Mouse (Mus musculus) layer of hippocampus, postnatal 14 days (tissue): Measurements from ENCODE around the gene Nfam1. TPM values are rescaled to one million over a fixed set of nuclear protein-coding genes. Genes with fewer than 3 reads are reported as not detected.

Source experiments
- DNase-seq, 2 experiments: peaks; one replicate each; pipeline ENCODE4 v3.0.0; 2021 to 2022; ENCODE audit warnings: low spot score in 2 of 2, mixed read lengths in 1 of 2
- microRNA-seq, 2 experiments: library from miRNA; unstranded; fragments of <30 nt; microRNA quantifications; one replicate each; pipeline ENCODE4 v1.2.0; 2021
- total RNA-seq, 2 experiments: library from RNA; stranded (reverse); gene quantifications; 2 replicates each; pipeline ENCODE4 v1.2.3; 2021

Nfam1 gene
- total RNA-seq, 2 experiments from 2014 or later: 2.3 to 2.4 TPM

DNA sequence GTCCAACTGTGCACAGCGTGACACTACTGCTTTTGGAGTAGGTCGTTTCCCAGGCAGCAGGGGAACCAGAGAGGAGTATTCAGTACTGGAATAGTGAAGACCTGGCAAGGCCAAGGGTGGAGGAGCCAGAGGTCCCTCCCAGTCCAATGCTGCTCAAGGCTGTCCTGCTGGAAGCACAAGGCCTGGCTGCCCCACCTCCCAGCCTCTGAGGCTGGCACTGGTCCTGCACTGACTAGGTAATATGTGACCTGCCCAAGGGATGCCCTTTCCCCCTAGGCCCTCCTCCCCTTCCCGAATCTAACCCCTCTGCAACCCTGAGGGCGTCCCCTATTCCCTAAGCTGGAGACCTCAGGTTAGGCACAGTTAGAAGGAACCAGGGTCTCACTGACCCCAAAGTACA is 70.6 kb downstream of the Nfam1 start:
- DNase-seq: no peak

DNA sequence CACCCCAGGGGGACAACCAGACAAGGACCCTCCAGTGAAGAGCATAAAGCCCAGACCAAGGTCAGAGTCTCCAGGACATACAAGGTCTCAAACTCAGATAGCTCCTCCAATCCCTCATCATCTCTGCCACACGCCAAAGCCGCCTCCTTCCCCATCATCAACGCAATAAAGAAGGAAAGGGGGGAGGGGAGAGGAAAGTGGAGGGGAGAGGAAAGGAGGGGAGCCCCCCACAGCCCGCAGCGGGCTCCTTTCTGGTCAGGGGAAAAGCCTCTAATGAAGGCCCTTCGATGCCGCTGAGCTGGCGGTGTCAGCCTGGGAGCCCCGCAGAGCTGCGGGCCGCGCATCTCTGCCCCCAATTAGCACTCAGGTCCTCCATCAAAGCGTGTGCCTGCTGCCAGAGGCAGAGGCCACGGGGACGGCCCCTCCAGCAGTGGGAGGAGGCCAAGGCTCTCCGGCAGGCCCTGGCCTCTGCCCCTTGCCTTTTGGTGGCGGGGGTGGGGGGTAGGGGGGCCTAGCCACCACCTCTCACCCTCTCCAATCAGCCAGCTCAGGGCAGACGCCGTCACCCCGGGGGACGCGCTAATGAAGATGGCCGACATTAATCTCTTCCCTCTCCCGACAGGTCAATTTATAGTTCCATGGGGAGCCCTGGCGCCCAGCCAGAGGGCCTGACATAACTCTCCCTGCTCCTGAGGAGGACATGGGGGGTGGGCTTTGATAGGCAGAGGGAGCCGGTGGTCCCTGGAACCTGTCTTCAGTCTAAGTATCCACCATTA is 72.1 kb downstream of the Nfam1 start:
- no peak for DNase-seq

DNA sequence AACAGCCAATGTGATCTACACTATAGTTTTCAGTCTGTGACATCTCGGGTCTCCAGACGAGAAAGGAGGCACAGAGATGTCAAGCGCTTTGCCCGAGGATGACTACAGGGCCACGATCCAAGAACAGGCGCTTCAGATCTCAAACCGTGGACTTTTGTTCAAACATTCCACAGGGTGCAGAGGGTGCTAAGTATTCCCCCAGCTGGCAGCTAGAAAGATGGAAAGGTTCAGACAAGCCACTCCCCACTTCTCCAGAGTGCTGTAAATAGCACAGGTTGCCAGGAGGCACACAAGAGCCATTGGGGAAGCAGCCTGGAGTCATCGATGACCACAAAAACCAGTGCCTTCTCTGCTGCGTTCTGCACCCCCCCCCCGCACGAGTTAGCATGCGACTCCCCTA is 74.0 kb downstream of the Nfam1 start:
- DNase-seq: no peak

DNA sequence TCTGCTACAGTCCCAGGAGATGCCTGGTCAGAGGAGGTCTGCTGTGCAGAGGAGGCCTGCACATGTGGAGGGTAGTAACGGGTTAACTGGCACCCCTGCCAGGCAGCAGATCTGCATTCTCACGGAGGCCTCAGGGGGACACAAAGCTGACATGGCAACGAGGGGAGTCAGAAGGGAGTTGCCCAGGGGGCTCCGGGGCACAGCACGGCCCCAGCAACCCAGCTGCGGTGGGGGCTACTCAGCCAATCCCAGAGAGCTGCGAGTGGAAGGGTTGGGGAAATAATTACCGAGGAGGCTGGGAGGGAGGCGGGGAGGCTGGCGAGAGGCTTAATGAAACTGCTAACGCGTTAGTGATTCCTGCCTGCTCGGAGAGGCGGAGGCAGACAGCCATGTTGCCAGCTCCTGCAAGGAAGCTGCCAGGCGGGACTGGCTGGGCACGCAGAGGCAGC is 74.8 kb downstream of the Nfam1 start:
- DNase-seq: no peak

DNA sequence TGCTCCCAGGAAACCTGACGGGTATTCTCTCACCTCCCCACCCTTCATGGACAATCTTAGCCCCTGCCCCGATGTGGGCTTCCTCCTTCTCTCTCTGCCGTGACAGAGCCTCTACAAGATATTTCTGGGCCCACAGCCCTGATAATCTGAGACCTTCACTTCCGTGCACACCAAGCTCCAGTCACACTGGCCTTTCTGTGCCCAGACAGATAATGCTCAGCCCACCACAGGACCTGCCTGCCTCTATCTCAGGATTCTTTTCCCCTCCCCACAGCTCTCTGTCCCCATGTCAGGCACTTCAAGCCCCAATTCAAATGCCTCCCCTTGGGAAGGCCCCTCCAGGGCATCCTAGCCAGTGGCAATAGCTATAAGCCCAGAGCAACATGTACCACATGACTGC is 76.4 kb downstream of the Nfam1 start:
- DNase-seq: no peak

DNA sequence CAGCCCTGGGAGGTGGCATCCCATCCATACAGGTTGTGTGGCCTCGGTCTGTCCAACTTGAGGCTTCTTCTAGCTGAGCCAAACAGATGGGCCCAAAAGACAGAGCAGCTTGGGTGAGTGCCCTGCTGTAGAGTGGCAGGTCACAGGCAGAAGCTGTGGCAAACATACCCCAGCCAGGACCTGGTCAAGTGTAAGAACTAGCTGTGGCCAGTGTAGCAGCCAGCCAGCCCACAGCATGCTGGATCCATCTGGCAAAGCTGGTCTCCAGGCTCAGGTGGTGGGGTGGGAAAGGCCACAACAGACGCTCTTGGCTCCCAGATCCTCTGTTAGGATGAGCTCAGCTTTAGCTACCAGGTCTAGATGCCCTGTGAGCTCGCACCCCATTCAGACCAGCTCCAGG is 76.8 kb downstream of the Nfam1 start:
- DNase-seq: no peak

DNA sequence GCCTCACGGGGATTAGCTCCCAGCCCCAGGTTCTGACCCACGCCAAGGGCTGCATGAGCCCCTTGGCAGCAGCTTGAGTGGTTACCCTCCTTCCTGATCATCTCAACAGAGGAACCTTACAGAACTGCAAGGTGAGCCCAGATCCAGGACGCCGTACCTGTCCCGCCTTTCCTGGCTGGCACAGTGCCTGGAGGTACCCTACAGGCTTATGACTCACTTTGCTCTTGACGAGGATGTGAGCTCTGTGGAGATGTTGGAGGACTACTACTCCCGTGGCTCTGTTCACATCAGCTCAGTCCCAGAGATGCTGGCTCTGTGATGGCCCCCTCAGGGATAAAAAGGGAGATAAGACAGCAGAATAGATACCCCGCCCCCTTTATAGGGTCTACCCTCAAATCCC is 77.8 kb downstream of the Nfam1 start:
- no peak for DNase-seq

DNA sequence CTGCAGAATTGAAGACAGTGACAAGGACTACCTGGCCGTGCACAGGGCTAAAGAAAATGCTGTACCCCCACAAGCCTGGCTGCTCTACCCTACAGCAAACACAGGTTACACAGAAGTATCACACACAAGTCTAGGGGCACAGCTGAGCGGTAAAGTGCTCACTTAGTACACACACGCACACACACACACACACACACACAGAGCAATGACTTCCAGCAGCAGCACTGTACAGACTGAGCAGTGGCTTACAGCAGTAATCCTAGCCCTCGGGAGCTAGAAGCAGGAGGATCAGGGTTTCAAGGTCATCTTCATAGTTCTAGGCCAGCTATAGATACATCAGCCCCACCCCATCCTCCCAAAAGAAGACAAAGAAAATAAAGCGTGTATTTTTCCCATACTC is 79.1 kb downstream of the Nfam1 start:
- no peak for DNase-seq

DNA sequence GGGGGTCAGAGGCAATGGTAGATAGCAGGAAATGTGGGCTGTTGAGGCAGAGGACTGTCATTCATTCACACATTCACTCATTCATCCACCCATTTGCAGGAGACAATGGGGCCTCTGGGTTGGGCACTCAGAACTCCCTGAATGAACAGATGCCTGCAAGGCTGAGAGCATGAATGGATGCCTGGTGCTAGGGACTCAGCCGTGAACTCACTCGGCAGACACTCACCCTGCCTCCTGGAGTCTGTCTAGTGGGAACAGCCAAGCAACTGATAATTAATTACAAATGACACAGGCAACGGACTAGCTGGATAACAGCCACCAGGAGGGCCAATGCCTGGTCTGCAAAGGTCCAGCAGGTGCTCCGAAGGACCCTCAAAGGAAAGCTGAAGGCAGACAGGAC is 80.0 kb downstream of the Nfam1 start:
- no peak for DNase-seq

DNA sequence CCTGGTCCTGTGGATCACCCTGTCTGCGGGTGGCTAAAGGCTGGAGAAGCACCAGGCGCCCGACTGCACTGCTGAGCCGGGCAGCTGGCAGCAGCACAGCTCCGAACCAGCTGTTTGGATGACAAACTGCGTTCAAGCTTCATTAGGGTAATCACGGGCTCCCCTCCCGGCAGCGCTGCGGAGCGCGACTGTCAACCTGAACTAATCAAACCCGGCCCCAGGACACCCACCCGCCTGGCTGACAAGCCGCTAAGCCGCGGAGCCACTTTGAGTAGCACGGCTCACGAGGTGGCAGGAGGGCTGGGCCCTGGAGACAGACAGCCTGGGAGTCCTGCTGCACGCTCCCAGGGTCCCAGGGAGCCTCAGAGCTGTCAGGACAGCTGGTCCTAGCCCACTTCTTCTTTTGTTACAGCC is 80.8 kb downstream of the Nfam1 start:
- no peak for DNase-seq

DNA sequence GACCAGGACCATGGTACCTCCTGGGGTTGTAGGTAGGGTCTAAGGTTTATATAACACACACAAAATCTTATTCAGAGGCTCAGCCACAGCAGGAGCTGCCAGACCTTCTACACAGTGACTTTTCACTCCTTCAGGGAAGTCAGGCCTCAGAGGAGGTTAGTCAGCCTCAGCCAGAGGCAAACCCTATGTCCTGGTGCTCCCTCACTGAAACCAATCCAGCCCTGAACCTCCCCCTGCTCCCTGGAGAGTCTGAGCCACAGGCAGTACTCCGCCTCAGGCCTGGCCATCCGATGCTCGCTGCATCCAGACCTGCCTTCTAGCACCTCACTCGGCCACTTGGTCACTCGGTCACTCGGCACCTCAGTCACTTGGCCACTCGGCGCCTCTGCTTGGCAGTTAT is 82.9 kb downstream of the Nfam1 start:
- DNase-seq: no peak

DNA sequence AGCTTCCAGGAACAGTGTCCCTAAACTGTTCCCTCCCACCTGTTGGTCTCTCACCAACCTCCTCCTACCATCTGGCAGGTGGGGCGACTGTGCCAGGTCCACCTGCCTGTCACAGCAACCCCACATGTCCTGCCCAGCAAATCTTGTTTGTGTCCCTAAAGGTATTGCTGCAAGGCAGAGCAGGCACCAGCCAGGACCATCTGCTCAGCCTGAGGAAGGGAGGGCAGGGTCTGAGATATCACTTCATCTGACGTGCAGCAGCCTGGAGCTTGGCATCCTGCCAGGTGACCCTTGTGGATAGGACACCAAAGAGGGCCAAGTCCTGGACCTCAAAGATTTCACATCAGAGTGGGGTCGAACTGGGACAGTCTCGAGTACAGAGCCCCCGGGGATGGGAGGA is 85.7 kb downstream of the Nfam1 start:
- no peak for DNase-seq

DNA sequence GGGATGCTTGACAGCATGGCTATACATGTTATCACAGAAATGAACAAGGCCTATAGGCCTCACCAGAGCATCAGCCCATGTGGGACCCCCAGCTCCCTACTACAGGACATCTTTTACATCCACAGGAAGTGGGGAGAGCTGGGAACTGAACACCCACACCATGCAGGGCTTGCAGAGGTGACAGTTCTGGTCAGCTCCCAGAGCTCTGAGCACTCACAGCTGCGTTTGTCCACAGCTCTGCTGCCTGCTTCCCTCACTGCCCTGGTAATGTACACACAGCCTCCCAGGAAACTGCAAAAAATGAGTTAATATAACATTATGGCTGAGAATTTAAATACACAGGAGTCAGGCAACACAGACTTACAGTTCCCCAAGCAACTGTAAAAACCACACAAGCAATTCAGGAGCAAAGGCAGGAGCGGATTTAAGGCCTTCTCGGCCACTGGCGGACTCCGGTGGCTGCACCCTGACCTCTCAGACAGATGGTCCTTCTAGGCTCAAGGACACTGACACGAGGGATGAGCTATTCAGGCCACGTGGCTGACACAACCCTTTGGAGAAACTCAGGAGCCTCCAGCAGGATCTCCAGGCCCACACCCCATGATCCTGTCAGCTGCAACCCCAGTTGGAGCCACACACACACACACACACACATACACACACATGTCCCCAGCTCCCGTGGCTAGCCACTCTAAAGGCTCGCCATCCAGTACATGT is 88.5 kb downstream of the Nfam1 start:
- no peak for DNase-seq

Small RNA genes within 50 kb of the gene (microRNA-seq; reads per million reads assigned to microRNA genes)
- gene Mir3080: 23.5 to 27.5 reads per million in 2 experiments

Other genes starting within 250 kb of the Nfam1 start
- gene Cyp2d26, start 239.0 kb downstream of the Nfam1 start, total RNA-seq: not detected
- 100 to 1,000 TPM; 155 to 157 TPM for gene Tcf20, start 45.4 kb downstream of the Nfam1 start, total RNA-seq
- gene Serhl, start 56.2 kb upstream of the Nfam1 start, total RNA-seq: 10 to 100 TPM in 1 of 2 experiments, 1 to 10 TPM in 1; 9.0 to 15.0 TPM
- 100 to 1,000 TPM; 128 to 133 TPM for gene Rrp7a, start 89.5 kb upstream of the Nfam1 start, total RNA-seq
- gene Poldip3, start 116.1 kb upstream of the Nfam1 start, total RNA-seq: 10 to 100 TPM; 85.8 to 87.6 TPM
- gene Cyb5r3, start 139.3 kb upstream of the Nfam1 start, total RNA-seq: 10 to 100 TPM; 80.9 to 89.8 TPM
- 1 to 10 TPM; 1.8 to 1.9 TPM for gene A4galt, start 218.5 kb upstream of the Nfam1 start, total RNA-seq